Mouse (Mus musculus) hindbrain, postnatal 0 days (tissue): ENCODE data around the gene Mdfi. TPM values are rescaled to one million over a fixed set of nuclear protein-coding genes. Genes with fewer than 3 reads are reported as not detected.

Experiments
- ATAC-seq: fragments of 200-750 bp; cut with Nextera tagmentation; 2 replicates; pipeline ENCODE4 v1.8.0; 2017; ENCODE audit warnings: mild to moderate bottlenecking, moderate TSS enrichment, moderate library complexity
- DNase-seq: peaks from one replicate; pipeline ENCODE4 v3.0.0-alpha.2; 2015; ENCODE audit warnings: low spot score
- H3K27ac ChIP-seq: fragments of 300-500 bp; sonication (generic); 2 replicates; pipeline ENCODE4 v1.5.1; 2014; ENCODE audit warnings: mild to moderate bottlenecking
- H3K27me3 ChIP-seq: fragments of 300-500 bp; sonication (generic); 2 replicates; pipeline ENCODE4 v1.6.1; 2014; ENCODE audit warnings: low read length, mixed read lengths; ENCODE audit not compliant: insufficient read depth
- H3K36me3 ChIP-seq: fragments of 300-500 bp; sonication (generic); 2 replicates; pipeline ENCODE4 v1.6.1; 2014; ENCODE audit warnings: low read length, mixed read lengths; ENCODE audit not compliant: insufficient read depth
- H3K4me1 ChIP-seq: fragments of 300-500 bp; sonication (generic); 2 replicates; pipeline ENCODE4 v1.6.1; 2014; ENCODE audit warnings: antibody characterized with exemption, low read length, mixed read lengths; ENCODE audit not compliant: insufficient read depth
- H3K4me2 ChIP-seq: fragments of 300-500 bp; sonication (generic); 2 replicates; pipeline ENCODE4 v1.6.1; 2014; ENCODE audit warnings: low read depth, mild to moderate bottlenecking, low read length, moderate library complexity, mixed read lengths
- H3K4me3 ChIP-seq: fragments of 300-500 bp; sonication (generic); 2 replicates; pipeline ENCODE4 v1.5.1; 2014; ENCODE audit warnings: low read length
- H3K9ac ChIP-seq: fragments of 300-500 bp; sonication (generic); replicated peaks from 2 replicates; pipeline ENCODE4 v1.6.1; 2014; ENCODE audit warnings: mild to moderate bottlenecking, low read length, moderate library complexity, mixed read lengths
- H3K9me3 ChIP-seq: fragments of 300-500 bp; sonication (generic); 2 replicates; pipeline ENCODE4 v1.6.1; 2016; ENCODE audit warnings: low read length, mixed read lengths
- CTCF ChIP-seq: IDR thresholded peaks from 2 replicates; pipeline ENCODE4 v1.5.1; 2016; ENCODE audit warnings: antibody characterized with exemption, control low read depth, low read depth
- WGBS: fragments of 180-500 bp; shearing (Covaris S2); extraction: QIAGEN DNeasy Blood & Tissue Kit; methylation state at CpG from one replicate; pipeline ENCODE4 v1.1.7; 2014; 5-methylcytosine and 5-hydroxymethylcytosine counted together
- polyA plus RNA-seq: library from polyadenylated mRNA; unstranded; fragments of >200 nt; fragmentation: Nextera tagmentation; extraction: Ambion mirVana; gene quantifications from 2 replicates; pipeline ENCODE4 v1.2.1, GENCODE M21; 2015
- total RNA-seq: library from RNA; depleted of rRNA; stranded (reverse); fragments of >200 nt; gene quantifications from 2 replicates; pipeline ENCODE4 v1.2.3, GENCODE M21; 2014

The Mdfi gene
- total and polyA plus RNA-seq, 2 experiments from 2014 or later: 2.6 to 38.7 TPM

DNA sequence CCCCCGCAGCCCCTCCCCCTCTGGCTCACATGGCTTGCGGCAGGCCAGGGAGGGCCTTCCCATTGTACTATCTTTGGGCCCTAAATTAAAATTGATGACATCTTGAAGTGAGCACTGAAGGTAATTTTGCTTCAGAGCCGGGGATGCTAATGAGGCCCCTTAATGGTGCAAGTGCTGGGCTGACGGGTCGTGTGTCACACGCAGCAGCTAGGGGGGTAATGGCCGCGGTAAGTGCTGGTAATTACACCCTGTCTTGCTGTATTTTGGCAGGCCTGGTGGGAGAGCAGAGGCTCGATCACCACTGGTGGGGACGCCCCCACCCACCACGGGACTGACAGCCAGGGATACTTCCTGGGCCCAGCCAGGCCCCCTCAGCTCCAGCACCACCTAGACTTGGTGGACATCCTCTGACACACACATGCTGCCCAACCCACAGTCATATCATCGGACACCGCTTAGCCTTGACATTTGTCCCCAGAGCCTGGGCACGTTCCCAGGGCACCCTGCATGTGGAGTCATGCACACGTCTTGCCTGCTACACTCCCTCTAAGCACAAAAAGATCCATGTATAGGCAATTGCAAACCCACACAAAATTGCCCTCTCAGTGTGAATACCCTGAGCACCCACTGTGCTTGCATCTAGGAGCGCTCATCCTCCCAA is 38.2 kb downstream of the Mdfi start:
- H3K27me3 ChIP-seq: no peaks in the 10 kb centered on the region
- no peak for TF ChIP-seq CTCF
- WGBS: 51% methylated on average over 16 of the region's 16 CpGs
- DNase-seq (no peak), ATAC-seq (no peak)
- H3K36me3 ChIP-seq: no peaks in the 10 kb centered on the region
- no peak overlapping the region for H3K27ac ChIP-seq
- no peaks in the 10 kb centered on the region for H3K4me1 ChIP-seq
- no peak overlapping the region for H3K9ac ChIP-seq
- no peak overlapping the region for H3K4me2 ChIP-seq
- H3K9me3 ChIP-seq: no peaks in the 10 kb centered on the region
- H3K4me3 ChIP-seq: no peak overlapping the region

DNA sequence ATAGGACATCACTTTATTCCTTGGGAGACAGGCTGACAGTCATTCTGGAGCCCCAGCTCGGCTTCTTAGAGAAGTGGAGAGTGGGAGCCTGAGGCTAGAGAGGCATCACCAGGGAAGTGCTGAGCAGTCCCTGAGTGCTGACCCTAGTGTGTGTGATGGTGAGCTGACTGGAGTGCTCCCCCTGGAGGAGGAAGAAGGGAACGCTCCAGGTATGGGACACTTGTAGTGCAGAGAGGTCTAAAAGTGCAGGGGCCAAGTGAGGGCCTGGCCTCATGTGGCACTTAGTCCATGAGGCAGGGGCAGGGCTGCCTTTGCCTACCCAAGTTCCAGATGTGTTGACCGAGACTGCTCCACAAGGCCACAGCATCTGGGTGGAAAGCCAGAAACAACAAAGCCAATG is 39.0 kb downstream of the Mdfi start:
- H3K4me1 ChIP-seq: no peaks in the 10 kb centered on the region
- WGBS: 39% methylated on average over 3 of the region's 3 CpGs
- no peak for DNase-seq
- H3K27ac ChIP-seq: no peak overlapping the region
- H3K4me2 ChIP-seq: no peak overlapping the region
- no peak overlapping the region for H3K4me3 ChIP-seq
- TF ChIP-seq CTCF: peak; percentile 75
- no peak for ATAC-seq
- no peaks in the 10 kb centered on the region for H3K27me3 ChIP-seq
- H3K9ac ChIP-seq: no peak overlapping the region
- H3K9me3 ChIP-seq: no peaks in the 10 kb centered on the region
- no peaks in the 10 kb centered on the region for H3K36me3 ChIP-seq

GRCm38 (mm10) chr17:47793377-47793776 is 41.1 kb downstream of the Mdfi start:
- Histone ChIP-seq H3K36me3 (no peaks in the 10 kb centered on the region), H3K9me3 (no peaks in the 10 kb centered on the region), H3K4me3 (no peak overlapping the region), H3K9ac (no peak overlapping the region), H3K27me3 (no peaks in the 10 kb centered on the region), H3K4me1 (no peaks in the 10 kb centered on the region), H3K27ac (no peak overlapping the region), H3K4me2 (no peak overlapping the region)
- peak; percentile 96 for TF ChIP-seq CTCF
- 14% methylated on average over 9 of the region's 9 CpGs for WGBS
- ATAC-seq (peak; percentile 69), DNase-seq (peak; percentile 80)

- H3K4me1 ChIP-seq: no peaks in the 10 kb centered on the region
- ATAC-seq: peak; percentile 68
- H3K4me3 ChIP-seq: no peak overlapping the region
- TF ChIP-seq CTCF: peak; percentile 97
- no peak overlapping the region for H3K9ac ChIP-seq
- H3K27ac ChIP-seq: no peak overlapping the region
- H3K9me3 ChIP-seq: no peaks in the 10 kb centered on the region
- H3K4me2 ChIP-seq: no peak overlapping the region
- H3K36me3 ChIP-seq: no peaks in the 10 kb centered on the region
- peak; percentile 90 for DNase-seq
- H3K27me3 ChIP-seq: no peaks in the 10 kb centered on the region
- WGBS: 25% methylated on average over 15 of the region's 15 CpGs
These were observed 42.2 kb downstream of the Mdfi start for GRCm38 (mm10) chr17:47792098-47792863.

DNA sequence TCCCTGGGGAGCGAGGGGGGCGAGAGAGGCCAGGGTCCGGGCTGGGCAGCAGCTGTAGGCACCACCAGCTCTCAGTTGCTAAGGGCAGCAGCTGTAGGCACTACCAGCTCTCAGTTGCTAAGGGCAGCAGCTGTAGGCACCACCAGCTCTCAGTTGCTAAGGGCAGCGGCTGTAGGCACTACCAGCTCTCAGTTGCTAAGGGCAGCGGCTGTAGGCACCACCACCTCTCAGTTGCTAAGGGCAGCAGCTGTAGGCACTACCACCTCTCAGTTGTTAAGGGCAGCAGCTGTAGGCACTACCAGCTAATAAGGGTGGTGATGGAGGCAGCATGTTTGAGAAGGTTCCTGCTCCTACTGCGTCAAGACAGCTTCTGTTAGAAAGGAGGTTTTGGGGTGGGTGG is 45.5 kb downstream of the Mdfi start:
- no peak for ATAC-seq
- 55% methylated on average over 6 of the region's 6 CpGs for WGBS
- Histone ChIP-seq H3K4me3 (no peak overlapping the region), H3K4me2 (no peak overlapping the region), H3K9ac (no peak overlapping the region), H3K27me3 (no peaks in the 10 kb centered on the region), H3K9me3 (no peaks in the 10 kb centered on the region), H3K27ac (no peak overlapping the region), H3K36me3 (no peaks in the 10 kb centered on the region), H3K4me1 (no peaks in the 10 kb centered on the region)
- DNase-seq: peak; percentile 57
- no peak for TF ChIP-seq CTCF

DNA sequence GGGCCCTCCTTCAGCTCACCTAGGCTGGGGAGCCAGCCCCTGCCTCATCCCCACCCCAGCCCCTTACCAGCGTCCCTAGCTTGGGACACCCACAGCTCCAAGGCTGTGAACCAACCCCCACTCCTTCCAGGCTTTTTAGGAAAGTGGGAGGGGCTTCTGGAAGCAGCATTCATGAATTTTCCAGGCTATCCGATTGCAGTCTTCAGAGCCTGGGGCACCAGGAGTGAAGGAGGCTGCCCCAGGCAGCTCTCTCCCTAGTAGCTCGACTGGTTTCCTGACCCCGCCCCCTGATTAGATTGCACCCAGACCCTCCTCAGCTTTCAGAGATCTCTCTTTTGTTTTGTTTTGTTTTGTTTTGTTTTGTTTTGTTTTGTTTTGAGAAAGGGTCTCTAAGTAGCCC is 46.2 kb downstream of the Mdfi start:
- Histone ChIP-seq H3K36me3 (no peaks in the 10 kb centered on the region), H3K4me3 (no peak overlapping the region), H3K9ac (no peak overlapping the region), H3K4me1 (no peaks in the 10 kb centered on the region), H3K4me2 (no peak overlapping the region), H3K27ac (no peak overlapping the region), H3K27me3 (no peaks in the 10 kb centered on the region), H3K9me3 (no peaks in the 10 kb centered on the region)
- no peak for DNase-seq
- TF ChIP-seq CTCF: no peak
- no peak for ATAC-seq
- WGBS: 17% methylated on average over 4 of the region's 4 CpGs

DNA sequence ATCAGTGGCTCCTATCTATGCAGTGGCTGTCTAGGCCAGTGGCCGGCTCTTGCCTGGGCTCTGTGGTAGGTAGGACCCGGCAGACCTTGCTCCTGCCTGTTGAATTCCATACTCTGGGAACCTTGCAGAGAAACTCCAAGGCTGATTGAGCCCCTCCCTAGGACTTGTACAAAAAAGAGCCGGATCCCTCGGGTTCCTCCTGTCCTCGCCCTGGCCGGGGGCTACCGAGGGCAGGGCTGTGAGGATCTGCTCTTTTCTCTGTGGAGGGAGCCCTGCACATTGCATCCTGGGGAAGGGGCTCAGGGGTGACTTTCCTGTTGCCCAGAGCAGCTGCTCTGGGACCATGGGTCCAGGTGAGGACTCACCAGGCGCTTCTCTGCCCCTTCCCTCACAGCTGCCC is 46.9 kb downstream of the Mdfi start:
- TF ChIP-seq CTCF: no peak
- 46% methylated on average over 8 of the region's 8 CpGs for WGBS

More for the DNA sequence above, 46.9 kb downstream of the Mdfi start:
- H3K4me3 ChIP-seq: no peak overlapping the region
- H3K9ac ChIP-seq: no peak overlapping the region
- H3K4me1 ChIP-seq: no peaks in the 10 kb centered on the region
- H3K4me2 ChIP-seq: no peak overlapping the region
- H3K27ac ChIP-seq: no peak overlapping the region
- no peaks in the 10 kb centered on the region for H3K9me3 ChIP-seq
- no peaks in the 10 kb centered on the region for H3K27me3 ChIP-seq
- no peaks in the 10 kb centered on the region for H3K36me3 ChIP-seq
- no peak for DNase-seq
- ATAC-seq: no peak
